Mouse (Mus musculus) NIH3T3 (cell line): ENCODE measurements at regions not wholly inside any gene's neighbourhood (a gene's known extent, or its start where the extent isn't known, plus 50 kb on each side); places are given as distances from the start of the nearest gene placed in this dataset.
A peak's percentile ranks its signal among the peaks of the same experiment; 100 is the strongest.

Experiments used
- DNase-seq: peaks from one replicate; pipeline ENCODE4 v3.0.0-alpha.2; 2012; ENCODE audit warnings: low read depth

- DNase-seq: no peak
These were observed 142.9 kb upstream of the Thbs1 start for GRCm38 (mm10) chr2:117968731-117969130.

- DNase-seq: peak; percentile 63
These were observed 141.0 kb upstream of the Thbs1 start for GRCm38 (mm10) chr2:117970631-117971030.

GRCm38 (mm10) chr2:117977033-117977432, 134.6 kb upstream of the Thbs1 start:
- no peak for DNase-seq

- peak; percentile 79 for DNase-seq
These were observed 130.8 kb upstream of the Thbs1 start for GRCm38 (mm10) chr2:117980856-117981255.

DNA sequence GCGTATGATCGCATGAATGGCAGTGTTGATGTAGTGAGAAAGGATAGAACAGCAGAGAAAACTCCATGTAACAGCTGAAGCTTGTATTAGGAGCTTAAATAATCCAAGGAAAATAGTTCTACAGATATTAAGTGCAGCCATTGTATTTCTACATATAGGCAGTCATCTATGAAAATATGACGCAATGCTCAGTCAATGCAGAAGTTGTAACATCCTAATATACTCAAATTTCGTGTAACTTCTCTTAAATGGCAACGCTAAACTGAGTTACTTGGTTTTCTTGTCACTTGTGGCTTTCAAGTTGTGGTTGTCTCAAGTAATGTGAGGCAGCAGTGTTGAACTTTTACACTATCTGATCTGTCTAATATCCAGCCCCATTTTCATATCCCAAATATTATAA, 127.1 kb upstream of the Thbs1 start:
- no peak for DNase-seq

DNA sequence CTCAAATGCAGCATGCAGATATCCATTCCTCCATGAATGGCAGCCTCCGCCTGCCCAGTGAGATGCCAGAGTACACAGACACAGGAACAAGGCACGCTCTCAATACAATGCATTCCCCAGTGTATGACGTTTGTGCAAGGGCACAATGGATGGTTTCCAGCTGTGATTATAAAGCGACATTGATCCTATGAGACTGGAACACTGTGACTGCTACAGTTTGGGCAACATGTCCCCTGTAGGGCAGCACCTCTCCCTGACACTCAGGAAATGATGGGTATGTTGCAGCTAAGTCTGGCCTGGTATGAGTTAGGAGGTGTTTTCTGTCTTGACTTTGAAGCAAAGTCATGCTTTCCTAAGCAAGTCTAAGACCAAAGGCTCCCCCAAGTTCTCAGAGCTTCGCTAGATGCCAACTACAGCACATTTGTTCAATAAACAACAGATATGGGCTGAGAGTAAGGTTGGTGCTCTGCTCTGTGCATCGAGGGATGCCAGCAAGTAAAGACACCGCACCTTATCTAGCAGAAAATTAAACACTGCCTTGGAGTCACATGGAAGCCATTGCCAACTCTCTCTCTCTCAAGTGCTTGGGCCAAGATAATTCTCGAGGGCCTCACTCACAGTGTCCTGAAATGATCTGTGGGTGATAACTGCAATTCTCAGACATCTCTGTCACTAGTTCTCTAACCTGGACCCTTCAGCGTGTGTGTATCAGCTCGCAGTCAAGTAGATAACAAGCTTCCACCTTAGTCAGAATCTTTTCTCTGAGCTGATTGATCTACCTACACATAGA, 124.1 kb upstream of the Thbs1 start:
- no peak for DNase-seq

- DNase-seq: no peak
These were observed 123.1 kb upstream of the Thbs1 start for GRCm38 (mm10) chr2:117988396-117989173.

DNA sequence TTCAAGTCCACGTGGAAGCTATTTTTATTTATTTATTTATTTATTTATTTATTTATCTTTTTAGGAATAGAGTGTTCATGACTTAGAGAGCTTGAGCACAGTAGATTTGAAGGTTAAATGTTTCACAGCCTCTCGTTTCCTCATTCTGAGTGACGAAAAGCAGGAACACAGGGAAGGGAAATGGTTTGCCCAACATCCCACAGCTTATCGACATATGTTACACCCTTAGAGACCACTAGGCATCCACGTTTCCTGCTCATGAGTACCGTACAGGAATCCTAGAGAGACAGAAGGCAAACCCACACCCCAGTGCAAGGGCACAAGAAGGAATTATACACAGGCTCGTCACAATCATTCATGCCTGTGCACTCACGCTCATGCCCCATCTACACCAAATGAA, 122.5 kb upstream of the Thbs1 start:
- DNase-seq: no peak

DNA sequence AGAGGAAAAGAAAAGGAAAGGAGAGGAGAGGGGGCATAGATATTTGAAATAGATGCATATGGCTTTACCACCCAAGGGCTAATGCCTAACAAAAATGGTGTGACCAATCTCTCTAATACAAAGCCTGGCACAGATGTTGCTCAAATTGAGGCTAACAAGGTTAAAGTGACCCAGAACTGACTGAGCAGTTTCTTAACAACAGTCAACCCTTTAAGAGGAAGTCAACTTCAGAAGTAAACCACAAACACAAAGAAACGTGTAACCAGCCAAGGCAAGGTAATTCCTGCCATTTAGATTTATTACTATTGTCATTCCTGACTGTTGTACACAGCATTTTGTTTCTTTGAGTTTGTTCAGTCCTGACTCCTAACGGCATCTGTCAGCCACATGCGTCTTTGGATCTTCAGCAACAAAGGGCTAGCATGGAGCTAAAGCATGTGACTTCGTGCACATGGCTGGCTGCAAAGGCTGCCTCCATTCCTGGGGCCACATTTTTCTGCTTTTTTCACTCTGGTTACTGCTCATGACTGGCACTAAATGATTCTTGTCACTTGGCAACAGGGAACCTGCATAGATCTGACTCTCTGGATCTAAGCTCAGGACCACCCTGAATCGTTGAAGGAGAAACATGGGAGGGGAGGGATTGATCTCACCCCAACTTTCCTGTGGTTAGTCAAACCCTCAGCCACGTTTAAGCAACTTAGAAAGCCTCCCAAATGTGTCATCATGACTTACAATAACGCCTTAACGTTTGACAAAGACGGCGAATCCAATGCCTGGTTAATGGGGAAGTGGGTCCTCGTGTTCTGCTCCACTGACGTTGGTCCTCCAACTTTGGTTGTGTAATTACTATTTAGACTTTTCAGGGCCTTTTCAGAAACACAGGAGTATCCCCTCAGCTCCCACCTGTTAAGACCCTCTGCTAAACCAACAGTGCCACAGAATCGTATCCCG, 115.3 kb upstream of the Thbs1 start:
- DNase-seq: no peak

- peak; percentile 49 for DNase-seq
These were observed 112.0 kb upstream of the Thbs1 start for GRCm38 (mm10) chr2:117999641-118000040.

DNA sequence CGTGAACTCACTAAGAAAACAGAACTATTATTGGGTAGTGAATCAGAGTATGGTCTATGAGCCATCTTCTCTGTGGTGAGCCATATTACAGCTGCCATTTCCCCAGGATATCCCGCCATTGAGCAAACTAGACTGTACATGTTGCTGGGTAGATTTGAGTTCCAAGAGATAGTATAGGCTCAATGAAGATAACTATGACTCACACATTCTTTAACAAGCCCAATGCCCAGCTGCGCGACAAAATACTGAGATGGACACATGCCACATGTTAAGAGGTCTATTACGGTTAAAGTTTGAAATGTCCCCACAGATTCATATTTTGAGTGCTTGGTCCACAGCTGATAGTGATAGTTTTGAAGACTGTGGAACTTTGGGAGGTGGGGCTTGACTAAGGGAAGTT, 107.5 kb upstream of the Thbs1 start:
- no peak for DNase-seq

GRCm38 (mm10) chr2:118007539-118008427, 103.9 kb upstream of the Thbs1 start:
- DNase-seq: no peak

DNA sequence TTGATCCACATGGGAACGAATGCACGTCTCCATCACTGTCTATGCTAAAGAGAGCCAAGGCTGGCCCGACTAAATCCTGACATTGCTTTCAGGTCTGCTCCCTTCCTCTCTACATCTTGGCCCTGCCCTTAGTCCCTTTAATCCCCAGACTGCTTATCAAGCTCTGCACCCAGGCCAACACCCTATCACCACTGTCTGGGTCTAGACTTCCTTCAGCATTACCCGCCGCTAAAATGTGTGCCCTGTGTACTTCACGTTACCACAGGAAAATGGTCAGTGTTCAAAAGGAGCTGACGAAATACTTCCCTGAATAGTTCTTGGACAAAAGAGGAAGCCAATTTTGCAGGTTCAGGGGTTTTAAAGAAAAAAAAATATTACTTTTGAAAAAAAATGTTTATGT, 100.0 kb upstream of the Thbs1 start:
- DNase-seq: no peak

DNA sequence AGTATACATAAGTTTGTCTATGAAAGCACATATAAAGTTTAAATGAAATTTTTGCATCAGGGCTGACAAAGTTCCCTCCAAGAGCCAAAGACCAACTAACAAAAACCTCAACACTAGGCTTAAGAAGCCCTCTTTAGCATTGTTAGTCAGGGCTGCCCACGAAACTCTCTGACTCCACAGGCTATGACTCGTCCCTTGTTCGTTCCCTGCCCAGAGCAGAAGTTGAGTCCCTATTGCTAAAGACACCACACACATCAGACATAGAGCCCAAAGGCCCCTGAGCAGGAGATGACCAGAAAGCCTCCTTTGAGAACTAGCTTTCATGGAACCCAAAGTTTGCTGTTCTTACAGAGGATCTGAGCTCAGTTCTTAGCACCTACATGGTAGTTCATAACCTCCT, 99.5 kb upstream of the Thbs1 start:
- peak; percentile 55 for DNase-seq

DNA sequence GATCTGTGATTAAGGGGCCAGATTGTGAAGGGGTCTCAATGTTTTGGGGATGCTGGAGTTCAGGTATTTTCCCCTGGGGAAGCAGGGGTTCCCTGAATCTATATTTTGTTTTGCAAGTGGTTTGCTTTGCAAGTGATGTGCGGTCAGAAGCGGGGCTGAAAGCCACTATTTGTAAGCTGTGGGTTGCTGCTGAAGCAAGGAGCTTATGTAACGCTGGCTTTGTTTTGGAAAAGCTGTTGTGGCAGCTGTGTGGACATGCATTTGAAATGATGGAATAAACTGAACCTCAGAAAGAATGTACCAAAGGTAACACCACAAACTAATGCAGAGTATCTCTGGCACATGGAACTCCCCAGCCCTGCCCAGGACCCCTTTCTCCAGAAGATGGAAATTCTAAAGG, 98.5 kb upstream of the Thbs1 start:
- no peak for DNase-seq

- peak; percentile 20 for DNase-seq
These were observed 96.5 kb upstream of the Thbs1 start for GRCm38 (mm10) chr2:118015182-118015581.

DNA sequence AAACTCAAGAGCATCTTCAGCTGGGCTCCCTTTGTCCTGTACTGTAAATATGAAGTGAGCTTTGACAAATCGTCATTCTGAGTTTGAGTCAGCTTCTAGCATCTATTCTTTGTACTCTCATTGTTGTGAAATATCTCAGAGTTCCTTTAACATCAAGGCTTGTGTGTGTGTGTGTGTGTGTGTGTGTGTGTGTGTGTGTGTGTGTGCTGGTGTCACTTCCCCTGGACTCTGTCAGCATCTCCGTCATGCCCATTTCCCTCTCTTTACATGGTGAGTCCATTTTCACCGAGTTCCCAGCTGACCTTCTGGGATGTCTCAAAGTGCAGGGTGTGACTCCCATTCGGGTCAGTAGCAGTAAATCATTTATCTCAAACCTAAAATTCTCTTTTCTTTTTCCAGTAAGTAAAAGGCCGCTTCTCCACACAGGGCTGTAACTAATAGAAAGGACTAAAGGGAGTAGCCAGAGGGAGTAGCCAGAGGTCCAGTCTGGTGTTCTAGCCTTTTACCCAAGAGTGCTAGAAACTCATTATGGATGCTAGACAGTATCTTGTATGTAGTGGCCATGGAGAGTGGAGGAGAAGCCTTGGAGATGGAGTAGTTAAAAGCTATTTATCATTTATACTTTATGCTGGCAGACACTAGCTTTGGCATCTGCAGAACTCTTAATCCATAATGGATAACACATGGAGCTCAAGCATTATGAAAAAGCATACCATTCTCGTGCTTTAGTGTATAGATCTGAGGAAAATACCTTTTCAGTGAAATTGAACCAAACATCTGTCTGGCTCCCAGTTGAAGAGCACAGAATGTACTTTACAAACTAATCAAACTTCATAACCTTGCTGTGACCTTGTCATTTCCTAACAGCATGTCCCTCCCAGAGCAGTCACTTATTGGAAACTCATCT, 85.6 kb upstream of the Thbs1 start:
- peak; percentile 68 for DNase-seq

- peak; percentile 28 for DNase-seq
These were observed 82.8 kb upstream of the Thbs1 start for GRCm38 (mm10) chr2:118028881-118029280.

DNA sequence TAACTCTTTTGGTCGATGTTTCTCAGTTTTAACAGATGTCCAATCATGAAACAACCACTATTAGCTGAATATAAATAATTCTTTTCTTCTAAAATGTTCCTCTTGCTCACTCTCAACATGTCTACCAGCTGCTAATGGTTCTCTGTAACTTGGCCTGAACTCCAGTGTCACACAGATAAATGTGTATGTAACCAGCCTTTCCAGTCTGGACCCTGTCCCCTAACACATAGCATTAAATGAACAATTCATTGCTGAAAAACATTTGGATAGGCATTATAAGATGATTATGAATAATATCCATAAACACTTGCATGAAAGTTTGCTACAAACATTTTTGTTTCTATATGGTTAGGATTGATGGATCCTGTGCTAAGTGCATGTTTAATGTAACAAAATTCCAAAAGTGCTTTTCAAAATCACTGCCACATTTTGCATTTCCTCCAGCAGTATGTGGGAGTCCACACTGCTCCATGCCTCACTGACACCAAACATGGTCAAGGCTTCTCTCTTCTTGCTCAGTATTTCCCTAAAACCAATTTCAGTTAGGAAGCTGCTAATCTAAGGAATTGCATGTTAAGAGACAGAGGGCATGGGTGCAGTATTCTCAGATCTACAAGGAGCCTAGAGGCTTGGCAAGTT, 82.1 kb upstream of the Thbs1 start:
- no peak for DNase-seq

DNA sequence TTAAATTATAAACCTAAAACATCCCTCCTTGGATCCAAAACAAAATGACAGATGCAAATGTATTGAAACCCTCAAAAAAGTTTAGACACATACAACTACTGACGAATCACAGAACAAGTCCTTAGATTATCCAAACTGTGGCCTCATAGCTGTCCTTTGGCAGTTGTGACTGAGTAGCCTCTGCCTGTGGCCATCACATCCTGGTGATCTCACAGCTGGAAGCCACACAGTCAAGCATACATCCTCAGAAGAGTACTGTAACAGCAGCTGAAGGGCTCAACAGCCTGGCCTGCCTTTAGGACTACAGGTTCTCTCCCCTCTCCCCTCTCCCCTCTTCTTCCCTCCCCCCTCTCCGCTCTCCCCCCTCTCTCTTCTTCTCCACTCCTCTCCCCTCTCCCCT, 80.0 kb upstream of the Thbs1 start:
- no peak for DNase-seq
